9 mouse cellular contexts compared by ENCODE assay signal in the genomic region with DNA sequence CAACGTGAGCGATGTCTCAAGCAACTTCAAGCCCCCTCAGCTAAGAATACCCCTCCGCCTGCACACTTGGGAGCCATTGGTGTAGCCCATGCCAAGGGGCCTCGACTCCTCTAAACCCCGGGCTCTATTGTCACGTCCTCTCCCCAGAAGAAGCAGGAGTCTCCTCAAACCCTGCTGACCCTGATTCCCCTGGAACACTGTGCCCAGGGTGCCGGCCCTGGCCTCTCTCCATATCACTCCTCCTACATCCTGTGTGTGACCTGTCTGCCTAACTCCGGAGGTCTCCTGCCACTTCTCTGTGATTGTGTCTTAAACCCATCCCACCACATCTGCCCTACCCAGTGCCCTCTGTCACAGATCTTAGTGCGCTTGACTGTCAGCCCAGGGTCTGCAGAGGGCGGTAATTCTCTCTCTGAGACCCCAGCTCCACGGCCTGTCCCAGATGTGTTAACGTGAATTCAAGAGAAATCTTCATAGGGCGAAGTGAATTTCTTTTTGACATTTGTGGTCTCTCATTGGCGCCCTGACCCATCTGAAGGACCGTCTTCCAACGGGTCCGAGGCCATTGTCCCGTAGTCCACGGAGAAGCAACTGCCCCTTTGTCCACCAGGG. TPM values are rescaled to one million over a fixed set of nuclear protein-coding genes. Genes with fewer than 3 reads are reported as not detected.
DNase-seq lines count a peak whose midpoint lies in the region; ATAC-seq and TF ChIP-seq lines count a peak whose summit lies in the region.
"Had no signal": no experiment of that assay in that cellular context is flagged by ENCODE, and none has a peak within 500 bp of the region (broad histone marks: within the 10 kb centered on the region; RNA-seq: fewer than 3 reads in every experiment).

No protein-coding gene starts in this region.

- no peaks in the 10 kb centered on the region for H3K9me3 ChIP-seq in kidney, embryonic 15.5 days (replicated peaks)
- H3K9me3 ChIP-seq in hindbrain, embryonic 12.5 days (replicated peaks) = no peaks in the 10 kb centered on the region
- H3K9me3 ChIP-seq in midbrain, embryonic 13.5 days = no peaks in the 10 kb centered on the region

- peak overlapping the region; percentile 62 for H3K9ac ChIP-seq in kidney, embryonic 15.5 days
- H3K9ac ChIP-seq in hindbrain, embryonic 12.5 days = peak overlapping the region; percentile 57
- H3K9ac ChIP-seq in midbrain, embryonic 13.5 days (replicated peaks) = peak overlapping the region; percentile 66; the same call in 1 of the 2 replicates

- no peak for TF ChIP-seq POLR2A in brain, embryonic 14.5 days (IDR thresholded peaks at IDR 0.05; ENCODE audit: borderline replicate concordance, extremely low read depth, insufficient read depth, insufficient read length, poor library complexity, severe bottlenecking)

- H3K27ac ChIP-seq in kidney, embryonic 15.5 days = peak overlapping the region; percentile 66
- H3K27ac ChIP-seq in hindbrain, embryonic 12.5 days = no peak overlapping the region; the same call in 1 of the 2 replicates
- peak overlapping the region; percentile 6; the same call in 1 of the 2 replicates for H3K27ac ChIP-seq in midbrain, embryonic 13.5 days

- peak overlapping the region; percentile 71 for H3K4me3 ChIP-seq in kidney, embryonic 15.5 days (replicated peaks)
- H3K4me3 ChIP-seq in hindbrain, embryonic 12.5 days = peak overlapping the region; percentile 49
- H3K4me3 ChIP-seq in midbrain, embryonic 13.5 days (replicated peaks) = peak overlapping the region; percentile 57

- H3K27me3 ChIP-seq in kidney, embryonic 15.5 days = peaks cover 31% of the 10 kb centered on the region
- H3K27me3 ChIP-seq in hindbrain, embryonic 12.5 days = peaks cover 54% of the 10 kb centered on the region
- H3K27me3 ChIP-seq in midbrain, embryonic 13.5 days = peaks cover 46% of the 10 kb centered on the region
- H3K27me3 ChIP-seq: Patski had no signal

- H3K4me1 ChIP-seq in kidney, embryonic 15.5 days = peaks cover 49% of the 10 kb centered on the region
- H3K4me1 ChIP-seq in hindbrain, embryonic 12.5 days = peaks cover 35% of the 10 kb centered on the region
- H3K4me1 ChIP-seq in midbrain, embryonic 13.5 days (replicated peaks) = peaks cover 38% of the 10 kb centered on the region

- peak overlapping the region; percentile 96 for H3K4me2 ChIP-seq in kidney, embryonic 15.5 days
- peak overlapping the region; percentile 94 for H3K4me2 ChIP-seq in hindbrain, embryonic 12.5 days (replicated peaks)
- H3K4me2 ChIP-seq in midbrain, embryonic 13.5 days (replicated peaks) = peak overlapping the region; percentile 93

- no peak for DNase-seq in kidney, postnatal 36 days
- peak; percentile 24 for DNase-seq in brain, embryonic 14.5 days (ENCODE audit: low read depth)
- DNase-seq in gastrocnemius, postnatal 36 days = no peak
- DNase-seq in urinary bladder, postnatal 4 days (ENCODE audit: low spot score in 2 of 2) = no peak
- no peak for DNase-seq in embryo, embryonic 9.5 days (ENCODE audit: extremely low spot score)

- 14% methylated on average over 19 of the region's 19 CpGs for WGBS in kidney, embryonic 15.5 days
- 17% methylated on average over 19 of the region's 19 CpGs for WGBS in hindbrain, embryonic 12.5 days
- WGBS in midbrain, embryonic 13.5 days = 16% methylated on average over 19 of the region's 19 CpGs

- peak; percentile 4; the same call in 1 of the 2 replicates for ATAC-seq in kidney, embryonic 15.5 days (replicated peaks; ENCODE audit: low FRiP score)
- no peak for ATAC-seq in hindbrain, embryonic 12.5 days (ENCODE audit: low FRiP score)
- ATAC-seq in midbrain, embryonic 13.5 days = no peak

- no peak for TF ChIP-seq CTCF in brain, embryonic 14.5 days (IDR thresholded peaks at IDR 0.05; ENCODE audit: borderline replicate concordance, extremely low read depth, insufficient read depth, insufficient read length)

- H3K36me3 ChIP-seq in kidney, embryonic 15.5 days = no peaks in the 10 kb centered on the region
- no peaks in the 10 kb centered on the region for H3K36me3 ChIP-seq in hindbrain, embryonic 12.5 days
- no peaks in the 10 kb centered on the region for H3K36me3 ChIP-seq in midbrain, embryonic 13.5 days

- intact Hi-C loops in gastrocnemius, postnatal 36 days (cut with DNase I) = no loop called here

RNA-seq across cellular contexts. Expression of a gene that starts 0.6 kb away (rescaled TPM):
- polyA plus RNA-seq in kidney, embryonic 15.5 days (2015; fragmentation: Nextera tagmentation; extraction: Ambion mirVana) = 4.0 and 4.6 TPM in 2 replicates
- 2.6 and 5.0 TPM in 2 replicates for polyA plus RNA-seq in brain, embryonic 14.5 days (2012; rRNA removed)
- 5.8 and 7.5 TPM in 2 replicates for polyA plus RNA-seq in hindbrain, embryonic 12.5 days (2016; fragmentation: Nextera tagmentation; extraction: Ambion mirVana)
- 2.8 and 3.3 TPM in 2 replicates for polyA plus RNA-seq in midbrain, embryonic 13.5 days (2015; fragmentation: Nextera tagmentation; extraction: Ambion mirVana)
- total RNA-seq in gastrocnemius, postnatal 36 days (2021) = 1 to 10 TPM in 1 of 2 experiments, under 1 TPM in 1; 0.79 to 1.1 TPM

RNA-seq across cellular contexts. Expression of a gene that starts 3.4 kb away (rescaled TPM):
- polyA plus RNA-seq in kidney, embryonic 15.5 days (2015; fragmentation: Nextera tagmentation; extraction: Ambion mirVana) = 53.7 and 56.7 TPM in 2 replicates
- polyA plus RNA-seq in brain, embryonic 14.5 days (2012; rRNA removed) = 303 and 319 TPM in 2 replicates
- 154 and 156 TPM in 2 replicates for polyA plus RNA-seq in hindbrain, embryonic 12.5 days (2016; fragmentation: Nextera tagmentation; extraction: Ambion mirVana)
- 55.9 and 61.1 TPM in 2 replicates for polyA plus RNA-seq in midbrain, embryonic 13.5 days (2015; fragmentation: Nextera tagmentation; extraction: Ambion mirVana)
- 10 to 100 TPM; 49.9 to 55.7 TPM for total RNA-seq in gastrocnemius, postnatal 36 days (2021)

RNA-seq across cellular contexts. Expression of a gene that starts 33.6 kb away (rescaled TPM):
- 255 and 266 TPM in 2 replicates for polyA plus RNA-seq in kidney, embryonic 15.5 days (2015; fragmentation: Nextera tagmentation; extraction: Ambion mirVana)
- 57.4 and 98.6 TPM in 2 replicates for polyA plus RNA-seq in brain, embryonic 14.5 days (2012; rRNA removed)
- 100 and 124 TPM in 2 replicates for polyA plus RNA-seq in hindbrain, embryonic 12.5 days (2016; fragmentation: Nextera tagmentation; extraction: Ambion mirVana)
- 83.0 and 96.5 TPM in 2 replicates for polyA plus RNA-seq in midbrain, embryonic 13.5 days (2015; fragmentation: Nextera tagmentation; extraction: Ambion mirVana)
- 10 to 100 TPM; 12.6 to 17.0 TPM for total RNA-seq in gastrocnemius, postnatal 36 days (2021)

RNA-seq across cellular contexts. Expression of a gene that starts 42.2 kb away (rescaled TPM):
- polyA plus RNA-seq in kidney, embryonic 15.5 days (2015; fragmentation: Nextera tagmentation; extraction: Ambion mirVana) = 15.8 and 16.6 TPM in 2 replicates
- 48.8 and 82.9 TPM in 2 replicates for polyA plus RNA-seq in brain, embryonic 14.5 days (2012; rRNA removed)
- 28.3 and 28.5 TPM in 2 replicates for polyA plus RNA-seq in hindbrain, embryonic 12.5 days (2016; fragmentation: Nextera tagmentation; extraction: Ambion mirVana)
- 20.2 and 22.0 TPM in 2 replicates for polyA plus RNA-seq in midbrain, embryonic 13.5 days (2015; fragmentation: Nextera tagmentation; extraction: Ambion mirVana)
- 10 to 100 TPM; 11.2 to 12.3 TPM for total RNA-seq in gastrocnemius, postnatal 36 days (2021)

RNA-seq across cellular contexts. Expression of a gene that starts 58.2 kb away (rescaled TPM):
- polyA plus RNA-seq in kidney, embryonic 15.5 days (2015; fragmentation: Nextera tagmentation; extraction: Ambion mirVana) = 11.6 and 12.4 TPM in 2 replicates
- 2.3 and 4.4 TPM in 2 replicates for polyA plus RNA-seq in brain, embryonic 14.5 days (2012; rRNA removed)
- 3.3 and 5.0 TPM in 2 replicates for polyA plus RNA-seq in hindbrain, embryonic 12.5 days (2016; fragmentation: Nextera tagmentation; extraction: Ambion mirVana)
- polyA plus RNA-seq in midbrain, embryonic 13.5 days (2015; fragmentation: Nextera tagmentation; extraction: Ambion mirVana) = 1.1 and 1.5 TPM in 2 replicates
- 100 to 1,000 TPM; 904 to 982 TPM for total RNA-seq in gastrocnemius, postnatal 36 days (2021)
